Mouse (Mus musculus): ENCODE measurements around the gene Gzmd.
"Not testable (repeated sequence)": the region's sequence is repeated elsewhere in the genome, so short reads cannot be mapped to it uniquely, and the experiment has no call there.

Gzmd gene

GRCm38 (mm10) chr14:56132508-56132907, at the start of gene Gzmd:
Gzmd (minus strand) TSS chr14:56132608.
- CTCF ChIA-PET, POLR2A ChIA-PET: not testable (repeated sequence)

GRCm38 (mm10) chr14:56177651-56178050, 45.2 kb upstream of the Gzmd start:
- CTCF ChIA-PET, result interaction anchor here (0.5 to 2.6 kb wide), 27 partner anchors 9 to 1702 kb away, joined by 3 to 28 read pairs (median 4); no protein-coding TSS in a partner anchor
- POLR2A ChIA-PET, result interaction anchor here in 2 of 4 experiments (0.6 to 1.4 kb wide), 3 partner anchors 9 to 399 kb away, joined by 3 to 9 read pairs (median 4); no protein-coding TSS in a partner anchor

- CTCF ChIA-PET, result interaction anchor here in 1 of 4 experiments (1.3 to 1.7 kb wide), 2 partner anchors 12 to 20 kb away, joined by 3 read pairs; no protein-coding TSS in a partner anchor
- POLR2A ChIA-PET, result no interaction called here
Observed at GRCm38 (mm10) chr14:56174499-56174898, 42.1 kb upstream of the Gzmd start, which contains the start of gene Gzmn. Gzmn (minus strand) TSS chr14:56174599.

- POLR2A ChIA-PET, result no interaction called here
- CTCF ChIA-PET, result interaction anchor here in 2 of 4 experiments (1.0 to 1.7 kb wide), 3 partner anchors 14 to 141 kb away, joined by 3 read pairs; no protein-coding TSS in a partner anchor
Observed at GRCm38 (mm10) chr14:56173396-56173795, 41.0 kb upstream of the Gzmd start.

- ChIA-PET CTCF (interaction anchor here in 2 of 4 experiments (1.0 to 1.7 kb wide), 2 partner anchors 14 to 141 kb away, joined by 3 read pairs; no protein-coding TSS in a partner anchor), POLR2A (no interaction called here)
Observed at GRCm38 (mm10) chr14:56172744-56173143, 40.3 kb upstream of the Gzmd start.

- CTCF ChIA-PET, result interaction anchor here in 3 of 4 experiments (0.5 to 1.8 kb wide), 10 partner anchors 10 to 1022 kb away, joined by 3 to 9 read pairs (median 4); no protein-coding TSS in a partner anchor
- POLR2A ChIA-PET, result interaction anchor here in 2 of 4 experiments (0.6 to 1.2 kb wide), 4 partner anchors 10 to 146 kb away, joined by 3 to 5 read pairs (median 4); partner anchors contain the start of gene Gzmg (in 1 of the 2)
Observed at GRCm38 (mm10) chr14:56168009-56168408, 35.6 kb upstream of the Gzmd start.

- ChIA-PET POLR2A (no interaction called here), CTCF (no interaction called here)
Observed at GRCm38 (mm10) chr14:56162109-56162508, 29.7 kb upstream of the Gzmd start.

GRCm38 (mm10) chr14:56159479-56159878, 27.1 kb upstream of the Gzmd start, which contains the start of gene Gzmg:
Gzmg (minus strand) TSS chr14:56159579.
- POLR2A ChIA-PET, result interaction anchor here in 1 of 4 experiments (0.5 to 1.9 kb wide), 2 partner anchors 8 to 43 kb away, joined by 3 to 5 read pairs; no protein-coding TSS in a partner anchor

GRCm38 (mm10) chr14:56155340-56155739, 22.9 kb upstream of the Gzmd start:
- CTCF ChIA-PET, result interaction anchor here in 3 of 4 experiments (0.6 to 1.2 kb wide), 9 partner anchors 10 to 422 kb away, joined by 3 to 5 read pairs (median 3); partner anchors contain the start of gene Gzmn (in 1 of the 3)
- POLR2A ChIA-PET, result interaction anchor here in 1 of 4 experiments (0.8 kb wide), 1 partner anchor 56 kb away, joined by 3 read pairs; no protein-coding TSS in a partner anchor

More at GRCm38 (mm10) chr14:56159479-56159878, 27.1 kb upstream of the Gzmd start, which contains the start of gene Gzmg:
- CTCF ChIA-PET, result not testable (repeated sequence)

- CTCF ChIA-PET, result interaction anchor here in 1 of 4 experiments (0.6 kb wide), 1 partner anchor 180 kb away, joined by 4 read pairs; no protein-coding TSS in a partner anchor
Observed at GRCm38 (mm10) chr14:56133675-56134074, 1.3 kb upstream of the Gzmd start.

GRCm38 (mm10) chr14:56128341-56128740, 4.1 kb downstream of the Gzmd start:
- ChIA-PET POLR2A (no interaction called here), CTCF (no interaction called here)

More at GRCm38 (mm10) chr14:56133675-56134074, 1.3 kb upstream of the Gzmd start:
- POLR2A ChIA-PET, result interaction anchor here in 1 of 4 experiments (0.7 kb wide), 1 partner anchor 350 kb away, joined by 3 read pairs; the partner anchor contains the start of gene Adcy4

GRCm38 (mm10) chr14:56123516-56123915, 8.9 kb downstream of the Gzmd start:
- ChIA-PET POLR2A (no interaction called here), CTCF (interaction anchor here in 1 of 4 experiments (0.7 kb wide), 1 partner anchor 427 kb away, joined by 3 read pairs; no protein-coding TSS in a partner anchor)

GRCm38 (mm10) chr14:56120525-56120924, 11.9 kb downstream of the Gzmd start, which contains the start of gene Gzme:
Gzme (minus strand) TSS chr14:56120625.
- CTCF ChIA-PET, result no interaction called here
- POLR2A ChIA-PET, result interaction anchor here in 1 of 4 experiments (0.6 kb wide), 1 partner anchor 571 kb away, joined by 3 read pairs; no protein-coding TSS in a partner anchor

GRCm38 (mm10) chr14:56115531-56116310, 16.7 kb downstream of the Gzmd start:
- ChIA-PET CTCF (interaction anchor here in 2 of 4 experiments (0.6 to 0.7 kb wide), 2 partner anchors 62 to 153 kb away, joined by 3 to 6 read pairs; no protein-coding TSS in a partner anchor), POLR2A (interaction anchor here in 1 of 4 experiments (0.7 kb wide), 1 partner anchor 44 kb away, joined by 3 read pairs; the partner anchor contains the start of gene Gzmg)

GRCm38 (mm10) chr14:56105447-56106180, 26.8 kb downstream of the Gzmd start:
- POLR2A ChIA-PET, result no interaction called here
- CTCF ChIA-PET, result no interaction called here

GRCm38 (mm10) chr14:56105016-56105415, 27.4 kb downstream of the Gzmd start:
- CTCF ChIA-PET, result no interaction called here
- POLR2A ChIA-PET, result no interaction called here

GRCm38 (mm10) chr14:56103452-56103851, 29.0 kb downstream of the Gzmd start:
- ChIA-PET CTCF (no interaction called here), POLR2A (no interaction called here)

GRCm38 (mm10) chr14:56102386-56102785, 30.0 kb downstream of the Gzmd start, which contains the start of gene Ctsg:
Ctsg (minus strand) TSS chr14:56102574.
- POLR2A ChIA-PET, result no interaction called here
- CTCF ChIA-PET, result no interaction called here

- CTCF ChIA-PET, result interaction anchor here in 1 of 4 experiments (0.7 kb wide), 1 partner anchor 1006 kb away, joined by 4 read pairs; no protein-coding TSS in a partner anchor
- POLR2A ChIA-PET, result no interaction called here
Observed at GRCm38 (mm10) chr14:56098940-56099339, 33.5 kb downstream of the Gzmd start.

Measured in embryonic stem cell, embryonic (primary cell).